Mouse (Mus musculus): ENCODE measurements around the gene Alyref. TPM values are rescaled to one million over a fixed set of nuclear protein-coding genes. Genes with fewer than 3 reads are reported as not detected.

Alyref gene
- polyA plus RNA-seq, 1 experiment from 2014 or later: 282 TPM

DNA sequence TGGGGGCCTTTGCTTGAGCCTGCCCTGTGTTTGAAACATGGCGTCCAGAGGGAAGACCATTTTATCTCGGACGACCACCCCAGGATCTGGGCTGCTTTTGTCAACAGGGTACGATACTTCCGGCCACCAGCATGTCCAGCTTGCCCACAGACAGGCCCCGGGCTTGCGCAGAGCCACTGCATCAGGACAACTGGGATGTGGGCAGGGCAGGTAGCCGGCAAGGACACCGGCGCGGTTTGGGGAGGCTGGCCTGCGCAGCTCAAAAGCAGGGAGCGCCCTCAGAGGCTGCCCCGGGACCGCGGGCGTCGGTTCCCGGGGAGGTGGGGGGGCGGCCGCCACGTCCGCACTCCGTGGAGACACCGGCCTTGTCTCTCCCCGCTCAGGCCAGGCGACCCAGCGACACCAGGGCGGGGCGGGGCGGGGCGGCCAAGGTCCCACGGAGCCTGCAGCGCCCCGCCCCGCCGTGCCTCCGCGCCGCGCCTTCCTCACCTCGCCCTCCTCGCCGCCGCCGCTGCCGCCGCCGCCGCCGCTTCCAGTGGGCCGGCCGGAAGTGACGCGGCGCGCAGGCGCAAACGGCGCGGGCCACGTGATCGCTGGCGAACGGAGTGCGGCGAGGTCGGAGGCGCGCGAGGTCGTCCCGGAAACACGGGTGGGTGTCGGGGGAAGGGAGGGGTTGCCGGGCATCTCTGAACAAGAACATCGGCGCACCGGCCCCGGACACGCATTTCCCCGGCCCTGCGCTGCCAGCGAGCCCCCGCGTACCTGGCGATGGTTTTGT, 48.8 kb downstream of the Alyref start, which contains the start of gene Mcrip1:
Gene Mcrip1, minus strand, starts transcription at position 560 of the 778 bp plus-strand sequence.
- no peaks in the 10 kb centered on the region for H3K9me3 ChIP-seq (ENCODE audit: control insufficient read depth, low read length)
- H3K36me3 ChIP-seq (ENCODE audit: control insufficient read depth, insufficient read depth, low read length): peaks cover 9% of the 10 kb centered on the region
- H3K9ac ChIP-seq (replicated peaks; ENCODE audit: low read length): peak within 1 kb of the TSS; percentile 93
- H3K4me1 ChIP-seq (ENCODE audit: control insufficient read depth, insufficient read depth, low read length): peaks cover 18% of the 10 kb centered on the region
- under 1% methylated on average over 69 of the region's 87 CpGs for WGBS
- H3K4me2 ChIP-seq (ENCODE audit: low read length): peak within 1 kb of the TSS; percentile 94
- no peaks in the 10 kb centered on the region for H3K27me3 ChIP-seq (ENCODE audit: control insufficient read depth, insufficient read depth, low read length)
- H3K4me3 ChIP-seq (replicated peaks; ENCODE audit: low read depth, low read length): peak within 1 kb of the TSS; percentile 98
- peak within 1 kb of the TSS; percentile 81 for H3K27ac ChIP-seq (replicated peaks; ENCODE audit: low read depth, low read length)
- peak; percentile 97 for DNase-seq
- ATAC-seq (ENCODE audit: low FRiP score, low TSS enrichment): peak; percentile 90

- peaks cover 15% of the 10 kb centered on the region for H3K36me3 ChIP-seq (ENCODE audit: control insufficient read depth, insufficient read depth, low read length)
- peak overlapping the region; percentile 94 for H3K4me2 ChIP-seq (ENCODE audit: low read length)
- no peaks in the 10 kb centered on the region for H3K27me3 ChIP-seq (ENCODE audit: control insufficient read depth, insufficient read depth, low read length)
- peak overlapping the region; percentile 98 for H3K4me3 ChIP-seq (replicated peaks; ENCODE audit: low read depth, low read length)
- DNase-seq: no peak
- H3K4me1 ChIP-seq (ENCODE audit: control insufficient read depth, insufficient read depth, low read length): peaks cover 18% of the 10 kb centered on the region
- WGBS: 30% methylated on average over 7 of the region's 7 CpGs
- H3K9ac ChIP-seq (replicated peaks; ENCODE audit: low read length): peak overlapping the region; percentile 93
- peak overlapping the region; percentile 81; the same call in 1 of the 2 replicates for H3K27ac ChIP-seq (replicated peaks; ENCODE audit: low read depth, low read length)
- ATAC-seq (ENCODE audit: low FRiP score, low TSS enrichment): no peak
- H3K9me3 ChIP-seq (ENCODE audit: control insufficient read depth, low read length): no peaks in the 10 kb centered on the region
Observed at GRCm38 (mm10) chr11:120548786-120549167, 49.4 kb downstream of the Alyref start.

DNA sequence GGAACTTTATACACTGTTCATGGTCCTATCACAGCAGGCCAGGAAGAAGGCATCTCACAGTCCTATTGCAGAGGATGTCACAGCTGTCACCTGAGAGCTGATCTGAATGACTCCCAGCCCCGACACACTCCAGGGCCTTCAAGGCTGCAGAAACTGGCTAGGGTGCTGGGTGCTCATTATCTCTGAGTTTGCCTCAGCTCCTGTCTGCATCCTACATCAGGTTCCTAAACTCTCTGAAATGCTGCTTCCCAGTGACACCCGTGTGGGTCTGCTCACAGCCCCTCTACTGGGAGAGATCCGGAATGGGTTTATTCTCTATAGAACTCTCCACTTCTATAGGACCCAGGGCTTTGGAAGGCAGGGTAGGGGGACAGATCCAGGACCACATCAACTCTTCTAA, 50.0 kb downstream of the Alyref start:
- H3K9ac ChIP-seq (replicated peaks; ENCODE audit: low read length): no peak overlapping the region; the same call in 1 of the 2 replicates
- WGBS: 84% methylated on average over 3 of the region's 3 CpGs
- peaks cover 18% of the 10 kb centered on the region for H3K4me1 ChIP-seq (ENCODE audit: control insufficient read depth, insufficient read depth, low read length)
- DNase-seq (no peak), ATAC-seq (ENCODE audit: low FRiP score, low TSS enrichment) (no peak)
- peak overlapping the region; percentile 94 for H3K4me2 ChIP-seq (ENCODE audit: low read length)
- H3K36me3 ChIP-seq (ENCODE audit: control insufficient read depth, insufficient read depth, low read length): peaks cover 21% of the 10 kb centered on the region
- no peaks in the 10 kb centered on the region for H3K27me3 ChIP-seq (ENCODE audit: control insufficient read depth, insufficient read depth, low read length)
- peak overlapping the region; percentile 98; the same call in 1 of the 2 replicates for H3K4me3 ChIP-seq (replicated peaks; ENCODE audit: low read depth, low read length)
- H3K27ac ChIP-seq (replicated peaks; ENCODE audit: low read depth, low read length): no peak overlapping the region
- H3K9me3 ChIP-seq (ENCODE audit: control insufficient read depth, low read length): no peaks in the 10 kb centered on the region

DNA sequence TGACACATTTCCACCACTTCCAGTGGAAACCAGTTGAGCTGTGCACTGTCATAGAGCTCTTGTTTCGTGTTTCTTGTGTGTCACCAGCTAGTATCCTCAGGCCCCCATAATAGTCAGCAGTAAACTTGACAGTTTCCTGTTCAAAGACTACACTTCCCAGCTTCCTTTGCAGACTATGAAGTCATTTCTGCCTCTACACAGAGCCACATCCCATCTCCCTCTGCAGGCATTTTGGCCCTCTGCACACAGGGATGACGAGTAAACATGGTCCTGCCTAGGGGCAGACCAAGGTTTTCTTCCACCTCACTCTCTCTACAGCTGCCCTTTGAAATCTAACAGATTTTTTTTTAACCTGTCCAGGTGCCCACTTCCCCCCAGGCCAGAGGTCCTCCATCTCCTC, 50.7 kb downstream of the Alyref start:
- Histone ChIP-seq H3K9ac (replicated peaks; ENCODE audit: low read length) (no peak overlapping the region), H3K36me3 (ENCODE audit: control insufficient read depth, insufficient read depth, low read length) (peaks cover 28% of the 10 kb centered on the region), H3K4me2 (ENCODE audit: low read length) (no peak overlapping the region), H3K9me3 (ENCODE audit: control insufficient read depth, low read length) (no peaks in the 10 kb centered on the region), H3K4me1 (ENCODE audit: control insufficient read depth, insufficient read depth, low read length) (peaks cover 18% of the 10 kb centered on the region), H3K27me3 (ENCODE audit: control insufficient read depth, insufficient read depth, low read length) (no peaks in the 10 kb centered on the region), H3K27ac (replicated peaks; ENCODE audit: low read depth, low read length) (no peak overlapping the region), H3K4me3 (replicated peaks; ENCODE audit: low read depth, low read length) (no peak overlapping the region)
- ATAC-seq (ENCODE audit: low FRiP score, low TSS enrichment) (no peak), DNase-seq (no peak)
- WGBS: 70% methylated on average over 2 of the region's 2 CpGs

GRCm38 (mm10) chr11:120545964-120546363, 52.2 kb downstream of the Alyref start:
- Histone ChIP-seq H3K9me3 (ENCODE audit: control insufficient read depth, low read length) (no peaks in the 10 kb centered on the region), H3K36me3 (ENCODE audit: control insufficient read depth, insufficient read depth, low read length) (peaks cover 40% of the 10 kb centered on the region), H3K4me3 (replicated peaks; ENCODE audit: low read depth, low read length) (no peak overlapping the region), H3K4me2 (ENCODE audit: low read length) (no peak overlapping the region), H3K4me1 (ENCODE audit: control insufficient read depth, insufficient read depth, low read length) (peaks cover 18% of the 10 kb centered on the region), H3K9ac (replicated peaks; ENCODE audit: low read length) (no peak overlapping the region), H3K27ac (replicated peaks; ENCODE audit: low read depth, low read length) (no peak overlapping the region), H3K27me3 (ENCODE audit: control insufficient read depth, insufficient read depth, low read length) (no peaks in the 10 kb centered on the region)
- DNase-seq (no peak), ATAC-seq (ENCODE audit: low FRiP score, low TSS enrichment) (no peak)
- WGBS: 94% methylated on average over 3 of the region's 3 CpGs

DNA sequence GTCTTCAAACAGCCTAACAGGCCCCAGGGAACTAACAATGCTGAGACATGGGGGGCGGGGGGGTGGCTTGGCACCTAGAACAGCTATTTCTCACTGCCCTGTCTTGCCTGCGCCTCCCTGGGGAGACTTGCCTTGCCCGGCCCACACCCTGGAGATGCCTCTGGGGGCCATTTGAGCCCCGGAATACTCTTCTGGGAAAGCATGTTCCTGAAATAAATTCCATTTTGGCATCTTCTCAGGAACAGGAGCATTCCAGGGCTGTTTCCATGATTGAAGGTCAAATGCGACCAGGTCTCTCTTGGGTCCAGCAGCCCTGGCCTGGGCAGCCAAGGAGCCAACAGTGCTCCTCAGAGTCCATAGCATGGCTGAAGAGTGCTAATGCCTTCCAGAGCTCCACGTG, 55.8 kb downstream of the Alyref start:
- 88% methylated on average over 6 of the region's 6 CpGs for WGBS
- H3K27me3 ChIP-seq (ENCODE audit: control insufficient read depth, insufficient read depth, low read length): no peaks in the 10 kb centered on the region
- no peak overlapping the region for H3K9ac ChIP-seq (replicated peaks; ENCODE audit: low read length)
- H3K4me1 ChIP-seq (ENCODE audit: control insufficient read depth, insufficient read depth, low read length): peaks cover 12% of the 10 kb centered on the region
- DNase-seq: no peak
- no peak for ATAC-seq (ENCODE audit: low FRiP score, low TSS enrichment)
- H3K4me3 ChIP-seq (replicated peaks; ENCODE audit: low read depth, low read length): no peak overlapping the region
- H3K36me3 ChIP-seq (ENCODE audit: control insufficient read depth, insufficient read depth, low read length): peaks cover 40% of the 10 kb centered on the region
- no peak overlapping the region for H3K4me2 ChIP-seq (ENCODE audit: low read length)
- no peaks in the 10 kb centered on the region for H3K9me3 ChIP-seq (ENCODE audit: control insufficient read depth, low read length)
- no peak overlapping the region for H3K27ac ChIP-seq (replicated peaks; ENCODE audit: low read depth, low read length)

Small RNAs within 50 kb of the gene (microRNA-seq; reads per million reads assigned to microRNA genes)
- gene Mir6936: 1.3 reads per million

Other genes starting within 250 kb of the Alyref start
- gene Actg1, start 249.8 kb downstream of the Alyref start, polyA plus RNA-seq (2014; fragmentation: Nextera tagmentation; extraction: Ambion mirVana): 4,502 and 4,930 TPM in 2 replicates
- 1.7 and 2.5 TPM in 2 replicates for gene Fscn2, start 236.8 kb downstream of the Alyref start, polyA plus RNA-seq (2014; fragmentation: Nextera tagmentation; extraction: Ambion mirVana)
- gene Faap100, start 219.6 kb downstream of the Alyref start, polyA plus RNA-seq (2014; fragmentation: Nextera tagmentation; extraction: Ambion mirVana): 95.9 and 114 TPM in 2 replicates
- gene Nploc4, start 160.7 kb downstream of the Alyref start, polyA plus RNA-seq (2014; fragmentation: Nextera tagmentation; extraction: Ambion mirVana): 32.2 and 41.3 TPM in 2 replicates
- not detected in 2 replicates for gene Tspan10, start 155.7 kb downstream of the Alyref start, polyA plus RNA-seq (2014; fragmentation: Nextera tagmentation; extraction: Ambion mirVana)
- 0.32 TPM in 1 of 2 replicates, not detected in the other for gene Pde6g, start 144.9 kb downstream of the Alyref start, polyA plus RNA-seq (2014; fragmentation: Nextera tagmentation; extraction: Ambion mirVana)
- gene Oxld1, start 140.3 kb downstream of the Alyref start, polyA plus RNA-seq (2014; fragmentation: Nextera tagmentation; extraction: Ambion mirVana): 11.2 and 12.5 TPM in 2 replicates
- gene Ccdc137, start 140.2 kb downstream of the Alyref start, polyA plus RNA-seq (2014; fragmentation: Nextera tagmentation; extraction: Ambion mirVana): 17.8 and 19.9 TPM in 2 replicates
- gene Arl16, start 130.8 kb downstream of the Alyref start, polyA plus RNA-seq (2014; fragmentation: Nextera tagmentation; extraction: Ambion mirVana): 48.8 and 56.9 TPM in 2 replicates
- 113 and 151 TPM in 2 replicates for gene Mrpl12, start 113.8 kb downstream of the Alyref start, polyA plus RNA-seq (2014; fragmentation: Nextera tagmentation; extraction: Ambion mirVana)
- 23.6 and 28.4 TPM in 2 replicates for gene Slc25a10, start 106.5 kb downstream of the Alyref start, polyA plus RNA-seq (2014; fragmentation: Nextera tagmentation; extraction: Ambion mirVana)
- 0.18 and 0.21 TPM in 2 replicates for gene Gcgr, start 67.7 kb downstream of the Alyref start, polyA plus RNA-seq (2014; fragmentation: Nextera tagmentation; extraction: Ambion mirVana)
- 268 and 318 TPM in 2 replicates for gene Mcrip1, start 48.6 kb downstream of the Alyref start, polyA plus RNA-seq (2014; fragmentation: Nextera tagmentation; extraction: Ambion mirVana)
- not detected in 2 replicates for gene Ppp1r27, start 47.2 kb downstream of the Alyref start, polyA plus RNA-seq (2014; fragmentation: Nextera tagmentation; extraction: Ambion mirVana)
- gene P4hb, start 25.1 kb downstream of the Alyref start, polyA plus RNA-seq (2014; fragmentation: Nextera tagmentation; extraction: Ambion mirVana): 241 and 300 TPM in 2 replicates
- gene Arhgdia, start 16.7 kb downstream of the Alyref start, polyA plus RNA-seq (2014; fragmentation: Nextera tagmentation; extraction: Ambion mirVana): 353 and 438 TPM in 2 replicates
- gene Anapc11, start 56 bp upstream of the Alyref start, polyA plus RNA-seq (2014; fragmentation: Nextera tagmentation; extraction: Ambion mirVana): 210 and 266 TPM in 2 replicates
- 0.77 and 0.82 TPM in 2 replicates for gene Npb, start 10.1 kb upstream of the Alyref start, polyA plus RNA-seq (2014; fragmentation: Nextera tagmentation; extraction: Ambion mirVana)
- 148 and 181 TPM in 2 replicates for gene Pcyt2, start 19.6 kb upstream of the Alyref start, polyA plus RNA-seq (2014; fragmentation: Nextera tagmentation; extraction: Ambion mirVana)
- gene Sirt7, start 26.9 kb upstream of the Alyref start, polyA plus RNA-seq (2014; fragmentation: Nextera tagmentation; extraction: Ambion mirVana): 38.4 and 39.5 TPM in 2 replicates
- 37.4 and 42.5 TPM in 2 replicates for gene Mafg, start 35.2 kb upstream of the Alyref start, polyA plus RNA-seq (2014; fragmentation: Nextera tagmentation; extraction: Ambion mirVana)
- 17.0 and 18.5 TPM in 2 replicates for gene Pycr1, start 45.4 kb upstream of the Alyref start, polyA plus RNA-seq (2014; fragmentation: Nextera tagmentation; extraction: Ambion mirVana)
- gene Myadml2, start 49.8 kb upstream of the Alyref start, polyA plus RNA-seq (2014; fragmentation: Nextera tagmentation; extraction: Ambion mirVana): 0.51 and 1.5 TPM in 2 replicates
- gene Notum, start 62.8 kb upstream of the Alyref start, polyA plus RNA-seq (2014; fragmentation: Nextera tagmentation; extraction: Ambion mirVana): 0.59 and 1.3 TPM in 2 replicates
- 136 and 141 TPM in 2 replicates for gene Aspscr1, start 74.6 kb upstream of the Alyref start, polyA plus RNA-seq (2014; fragmentation: Nextera tagmentation; extraction: Ambion mirVana)
- gene Cenpx, start 115.4 kb upstream of the Alyref start, polyA plus RNA-seq (2014; fragmentation: Nextera tagmentation; extraction: Ambion mirVana): 99.1 and 105 TPM in 2 replicates
- gene Lrrc45, start 115.6 kb upstream of the Alyref start, polyA plus RNA-seq (2014; fragmentation: Nextera tagmentation; extraction: Ambion mirVana): 50.4 and 72.1 TPM in 2 replicates
- gene Rac3, start 123.1 kb upstream of the Alyref start, polyA plus RNA-seq (2014; fragmentation: Nextera tagmentation; extraction: Ambion mirVana): 113 and 646 TPM in 2 replicates
- gene Dcxr, start 128.9 kb upstream of the Alyref start, polyA plus RNA-seq (2014; fragmentation: Nextera tagmentation; extraction: Ambion mirVana): 6.0 and 8.6 TPM in 2 replicates
- gene Cbr2, start 133.7 kb upstream of the Alyref start, polyA plus RNA-seq (2014; fragmentation: Nextera tagmentation; extraction: Ambion mirVana): 0.51 TPM in 1 of 2 replicates, not detected in the other
- gene Hmga1b, start 164.4 kb upstream of the Alyref start, polyA plus RNA-seq (2014; fragmentation: Nextera tagmentation; extraction: Ambion mirVana): 2.0 and 2.2 TPM in 2 replicates
- 83.9 and 102 TPM in 2 replicates for gene Rfng, start 185.8 kb upstream of the Alyref start, polyA plus RNA-seq (2014; fragmentation: Nextera tagmentation; extraction: Ambion mirVana)
- 303 and 316 TPM in 2 replicates for gene Gps1, start 185.9 kb upstream of the Alyref start, polyA plus RNA-seq (2014; fragmentation: Nextera tagmentation; extraction: Ambion mirVana)
- 39.4 and 48.0 TPM in 2 replicates for gene Dus1l, start 198.0 kb upstream of the Alyref start, polyA plus RNA-seq (2014; fragmentation: Nextera tagmentation; extraction: Ambion mirVana)
- 120 and 124 TPM in 2 replicates for gene Fasn, start 226.2 kb upstream of the Alyref start, polyA plus RNA-seq (2014; fragmentation: Nextera tagmentation; extraction: Ambion mirVana)

Data from midbrain, embryonic 14.5 days (tissue).